Comparison of ENCODE assay signal across 8 mouse cellular contexts in genomic region chr15:94403461-94404070, GRCm38 (mm10).
DNase-seq lines count a peak whose midpoint lies in the region; ATAC-seq and TF ChIP-seq lines count a peak whose summit lies in the region.

No protein-coding gene starts in this region.

- H3K27ac ChIP-seq in embryonic facial prominence, embryonic 15.5 days (replicated peaks): peak overlapping the region; percentile 65; the same call in 1 of the 2 replicates
- peak overlapping the region; percentile 51; the same call in 1 of the 2 replicates for H3K27ac ChIP-seq in intestine, embryonic 14.5 days (ENCODE audit: low read depth)
- no peak overlapping the region for H3K27ac ChIP-seq in neural tube, embryonic 12.5 days

- peaks cover 17% of the 10 kb centered on the region for H3K4me1 ChIP-seq in E14TG2a.4 (replicated peaks; ENCODE audit: low read depth, low read length)
- H3K4me1 ChIP-seq in embryonic facial prominence, embryonic 15.5 days: peaks cover 16% of the 10 kb centered on the region
- H3K4me1 ChIP-seq in intestine, embryonic 14.5 days (replicated peaks; ENCODE audit: control insufficient read depth, insufficient read depth, low read length): no peaks in the 10 kb centered on the region
- H3K4me1 ChIP-seq in neural tube, embryonic 12.5 days: peaks cover 20% of the 10 kb centered on the region

- H3K9me3 ChIP-seq in E14TG2a.4 (ENCODE audit: low read length): no peaks in the 10 kb centered on the region
- H3K9me3 ChIP-seq in embryonic facial prominence, embryonic 15.5 days (replicated peaks): no peaks in the 10 kb centered on the region
- H3K9me3 ChIP-seq in intestine, embryonic 14.5 days (ENCODE audit: control insufficient read depth, low read length): no peaks in the 10 kb centered on the region
- H3K9me3 ChIP-seq in neural tube, embryonic 12.5 days: no peaks in the 10 kb centered on the region

- no peaks in the 10 kb centered on the region for H3K36me3 ChIP-seq in E14TG2a.4 (ENCODE audit: insufficient read depth, low read length)
- no peaks in the 10 kb centered on the region for H3K36me3 ChIP-seq in embryonic facial prominence, embryonic 15.5 days
- no peaks in the 10 kb centered on the region for H3K36me3 ChIP-seq in intestine, embryonic 14.5 days (ENCODE audit: control insufficient read depth, insufficient read depth, low read length)
- H3K36me3 ChIP-seq in neural tube, embryonic 12.5 days: no peaks in the 10 kb centered on the region; the same call in 1 of the 2 replicates

- ATAC-seq in embryonic facial prominence, embryonic 15.5 days (ENCODE audit: insufficient number of reproducible peaks, low FRiP score, low TSS enrichment, low read depth): peak; percentile 36
- peak; percentile 56; the same call in 1 of the 2 replicates for ATAC-seq in intestine, embryonic 14.5 days (replicated peaks; ENCODE audit: low FRiP score, low TSS enrichment, low read depth)
- ATAC-seq in neural tube, embryonic 12.5 days (ENCODE audit: low FRiP score, low read depth): peak; percentile 59; the same call in 1 of the 2 replicates
- no peak for ATAC-seq in megakaryocyte-erythroid progenitor cell, adult 5-6 weeks (replicated peaks; ENCODE audit: low FRiP score, low TSS enrichment, poor library complexity, severe bottlenecking)

- DNase-seq in heart, adult 11 months: peak; percentile 78
- no peak for DNase-seq in heart, adult 8-10 months (ENCODE audit: low spot score)
- DNase-seq in intestine, embryonic 14.5 days (ENCODE audit: low spot score): peak; percentile 62
- DNase-seq in lung, postnatal 14 days: no peak

- under 1% methylated on average over 34 of the region's 34 CpGs for WGBS in embryonic facial prominence, embryonic 15.5 days
- WGBS in intestine, embryonic 14.5 days: 1% methylated on average over 34 of the region's 34 CpGs
- 2% methylated on average over 34 of the region's 34 CpGs for WGBS in neural tube, embryonic 12.5 days

- peak overlapping the region; percentile 86 for H3K4me3 ChIP-seq in E14TG2a.4 (replicated peaks; ENCODE audit: low read length)
- H3K4me3 ChIP-seq in embryonic facial prominence, embryonic 15.5 days (replicated peaks): peak overlapping the region; percentile 71
- peak overlapping the region; percentile 68 for H3K4me3 ChIP-seq in intestine, embryonic 14.5 days (ENCODE audit: low read depth, low read length)
- peak overlapping the region; percentile 69 for H3K4me3 ChIP-seq in neural tube, embryonic 12.5 days

- peak overlapping the region; percentile 64 for H3K9ac ChIP-seq in embryonic facial prominence, embryonic 15.5 days
- peak overlapping the region; percentile 45 for H3K9ac ChIP-seq in intestine, embryonic 14.5 days (ENCODE audit: low read length)
- peak overlapping the region; percentile 75 for H3K9ac ChIP-seq in neural tube, embryonic 12.5 days

- H3K27me3 ChIP-seq in E14TG2a.4 (ENCODE audit: insufficient read depth, low read length): peaks cover 47% of the 10 kb centered on the region
- H3K27me3 ChIP-seq in embryonic facial prominence, embryonic 15.5 days: peaks cover 7% of the 10 kb centered on the region
- H3K27me3 ChIP-seq in intestine, embryonic 14.5 days (replicated peaks; ENCODE audit: control insufficient read depth, insufficient read depth, low read length): peaks cover 10% of the 10 kb centered on the region; the same call in 1 of the 2 replicates
- H3K27me3 ChIP-seq in neural tube, embryonic 12.5 days (replicated peaks): 0 out of 2 replicates have a peak, but pooled peaks cover 3% of the 10 kb centered on the region

- peak overlapping the region; percentile 93 for H3K4me2 ChIP-seq in embryonic facial prominence, embryonic 15.5 days (replicated peaks)
- peak overlapping the region; percentile 96 for H3K4me2 ChIP-seq in intestine, embryonic 14.5 days (ENCODE audit: low read length)
- H3K4me2 ChIP-seq in neural tube, embryonic 12.5 days (replicated peaks): peak overlapping the region; percentile 97

- no peak for TF ChIP-seq CTCF in E14TG2a.4 (conservative IDR thresholded peaks at IDR 0.05; ENCODE audit: low read length)

Comparison
In these comparisons a context has a peak if more than half of its experiments do, and no peak if none do; other contexts are left out.
1. DNase-seq: peak in heart, adult 11 months (single experiment) and intestine, embryonic 14.5 days (single experiment); none in heart, adult 8-10 months (single experiment) and lung, postnatal 14 days (single experiment).
2. Peak in every context shown above with its lines, with median percentiles within 50 percentile points of each other: H3K4me3 ChIP-seq, H3K4me2 ChIP-seq and H3K9ac ChIP-seq.